Mouse (Mus musculus): Measurements from ENCODE around the gene Gstcd.

Gstcd gene

DNA sequence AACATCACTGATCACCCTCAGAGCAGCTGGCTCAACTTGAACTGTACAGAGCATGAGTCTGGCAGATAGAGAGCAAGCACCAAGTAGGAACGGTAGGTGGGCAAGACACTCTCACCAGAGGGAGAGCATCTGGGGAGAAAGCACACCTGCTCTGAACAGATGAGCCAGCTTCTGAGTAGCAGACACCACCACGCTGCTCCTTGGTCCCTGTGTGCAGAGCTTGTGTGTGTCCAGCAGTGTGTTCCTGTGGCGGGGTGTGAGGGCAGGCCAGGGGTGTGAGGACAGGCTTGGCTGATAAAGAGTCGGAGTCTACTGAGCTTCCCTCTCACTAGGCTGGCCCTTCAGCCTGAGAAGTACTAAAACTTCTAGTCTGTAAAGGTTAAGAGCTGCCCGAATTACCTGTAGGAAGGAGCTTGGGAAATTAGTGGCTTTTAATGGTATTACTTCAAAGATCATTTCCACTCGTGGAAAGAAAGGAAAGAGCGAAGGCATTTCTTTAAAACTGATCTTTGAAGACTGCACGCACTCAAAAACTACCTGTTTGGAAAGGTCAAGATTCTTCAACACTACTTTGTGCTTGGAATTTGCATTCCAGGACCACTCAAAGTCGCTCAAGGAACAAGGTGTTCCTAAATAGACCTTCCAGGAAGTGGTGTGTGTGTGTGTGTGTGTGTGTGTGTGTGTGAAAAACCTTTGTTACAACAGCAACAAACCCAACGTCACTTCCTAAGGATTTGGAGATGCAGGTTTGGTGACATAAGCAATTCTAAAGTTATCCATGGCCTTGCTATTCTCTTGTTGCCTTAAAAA lies 151.4 kb downstream of the Gstcd start:
- no peak for DNase-seq (ENCODE audit: low read depth)

DNA sequence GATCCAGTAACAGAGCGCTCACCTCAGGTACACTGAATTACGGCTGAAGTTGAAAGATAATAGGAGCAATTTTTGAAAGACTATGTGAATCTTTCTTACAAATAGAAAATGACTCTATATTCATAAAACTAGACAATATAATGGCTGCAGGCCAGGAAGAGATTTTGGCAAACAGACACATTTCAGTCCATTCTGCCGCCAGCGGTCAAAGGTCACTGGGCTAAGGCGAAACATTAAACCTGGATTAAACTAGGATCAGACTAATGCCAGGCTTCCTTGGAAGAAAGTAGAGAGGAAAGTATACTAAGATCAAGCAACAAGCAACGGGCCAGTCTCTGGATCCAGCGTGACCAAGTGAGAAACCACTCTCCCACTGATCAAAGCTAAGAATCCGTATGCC lies 152.8 kb downstream of the Gstcd start:
- no peak for DNase-seq (ENCODE audit: low read depth)

DNA sequence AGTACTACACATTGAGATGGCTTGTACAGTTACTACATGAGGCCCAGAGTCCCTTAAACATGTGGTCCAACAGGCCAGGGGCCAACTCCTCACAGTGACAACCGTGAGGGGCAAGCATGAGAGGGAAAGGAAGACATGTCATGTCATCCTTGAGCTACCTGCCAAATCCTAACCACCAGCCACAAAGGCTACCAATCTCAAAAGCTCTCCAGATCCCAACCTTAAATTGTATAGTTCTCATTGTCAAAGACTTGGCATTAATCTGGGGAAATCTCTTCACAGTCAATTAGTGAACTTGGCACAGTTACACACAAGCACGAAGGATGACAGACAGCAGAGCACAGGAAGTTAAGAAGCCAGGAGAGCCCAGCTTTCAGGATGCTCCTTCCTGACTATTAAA lies 157.2 kb downstream of the Gstcd start:
- no peak for DNase-seq (ENCODE audit: low read depth)
